Mouse (Mus musculus): Measurements from ENCODE around the gene Pabpc1l. TPM values are rescaled to one million over a fixed set of nuclear protein-coding genes. Genes with fewer than 3 reads are reported as not detected.
"Not testable (repeated sequence)": the region's sequence is repeated elsewhere in the genome, so short reads cannot be mapped to it uniquely, and the experiment has no call there.

The Pabpc1l gene
- polyA plus RNA-seq, 1 experiment from 2014 or later = 2.1 TPM

DNA sequence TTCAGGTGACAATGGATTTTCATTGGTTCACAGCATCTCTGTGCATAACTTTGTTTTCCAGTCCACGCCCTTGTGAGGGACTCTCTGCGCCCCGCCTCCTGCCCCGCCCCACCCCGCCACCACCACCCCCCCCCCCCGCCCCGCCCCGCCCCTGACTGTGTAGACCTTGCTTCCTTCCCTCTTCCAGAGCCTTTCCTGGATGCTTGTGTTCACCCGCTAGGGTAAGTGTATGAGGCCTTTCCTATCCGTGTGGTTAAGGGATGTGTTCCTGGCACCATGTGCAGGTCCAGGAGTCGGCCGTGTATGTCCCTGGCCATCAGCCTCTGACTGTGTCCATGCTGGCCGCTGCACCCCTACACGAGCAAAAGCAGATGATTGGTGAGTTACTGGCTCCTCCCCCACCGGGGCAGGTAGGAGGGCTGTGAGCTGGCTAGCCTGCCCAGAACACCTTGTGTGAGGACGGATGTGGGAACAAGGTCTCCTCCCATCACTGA is 22.0 kb downstream of the Pabpc1l start:
- peak overlapping the region; percentile 53 for H3K9ac ChIP-seq (ENCODE audit: low read depth, low read length)
- H3K9me3 ChIP-seq (ENCODE audit: control insufficient read depth, low read length) = no peaks in the 10 kb centered on the region
- peaks cover 3% of the 10 kb centered on the region; the same call in 1 of the 2 replicates for H3K36me3 ChIP-seq (ENCODE audit: control insufficient read depth, insufficient read depth, low read length)
- no peaks in the 10 kb centered on the region for H3K27me3 ChIP-seq (replicated peaks; ENCODE audit: control insufficient read depth, insufficient read depth, low read length)
- ATAC-seq = peak; percentile 87
- no peak overlapping the region for H3K27ac ChIP-seq (ENCODE audit: low read depth, low read length)
- WGBS = 6% methylated on average over 9 of the region's 16 CpGs
- no peaks in the 10 kb centered on the region for H3K4me1 ChIP-seq (ENCODE audit: control insufficient read depth, insufficient read depth, low read depth, low read length)
- H3K4me3 ChIP-seq (ENCODE audit: low read length) = peak overlapping the region; percentile 33
- H3K4me2 ChIP-seq (ENCODE audit: low read length) = peak overlapping the region; percentile 55

DNA sequence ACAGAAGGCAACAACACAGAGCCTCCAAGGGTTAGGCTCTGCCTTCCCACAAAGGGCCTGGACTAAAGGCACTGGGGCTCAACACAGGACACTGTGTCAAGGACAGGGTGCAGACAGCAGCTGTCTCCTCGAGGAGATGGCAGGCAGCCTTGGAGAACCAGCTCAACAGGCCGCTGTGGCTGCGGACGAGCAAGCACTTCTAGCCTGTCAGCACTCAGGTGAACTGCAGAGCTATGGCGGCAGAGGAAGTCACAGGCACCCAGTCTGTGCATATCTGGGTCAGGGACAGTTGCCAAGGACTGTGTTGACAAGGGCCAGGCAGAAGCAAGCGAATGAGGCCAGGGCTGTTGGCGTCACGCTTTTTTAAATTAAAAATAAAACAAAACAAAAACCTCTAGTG is 28.5 kb downstream of the Pabpc1l start:
- H3K4me2 ChIP-seq (ENCODE audit: low read length) = no peak overlapping the region
- no peak overlapping the region for H3K4me3 ChIP-seq (ENCODE audit: low read length)
- H3K27me3 ChIP-seq (replicated peaks; ENCODE audit: control insufficient read depth, insufficient read depth, low read length) = no peaks in the 10 kb centered on the region
- H3K9ac ChIP-seq (ENCODE audit: low read depth, low read length) = no peak overlapping the region
- H3K4me1 ChIP-seq (ENCODE audit: control insufficient read depth, insufficient read depth, low read depth, low read length) = no peaks in the 10 kb centered on the region
- H3K36me3 ChIP-seq (ENCODE audit: control insufficient read depth, insufficient read depth, low read length) = peaks cover 29% of the 10 kb centered on the region
- H3K27ac ChIP-seq (ENCODE audit: low read depth, low read length) = no peak overlapping the region
- ATAC-seq = no peak
- 88% methylated on average over 8 of the region's 8 CpGs for WGBS
- H3K9me3 ChIP-seq (ENCODE audit: control insufficient read depth, low read length) = no peaks in the 10 kb centered on the region

DNA sequence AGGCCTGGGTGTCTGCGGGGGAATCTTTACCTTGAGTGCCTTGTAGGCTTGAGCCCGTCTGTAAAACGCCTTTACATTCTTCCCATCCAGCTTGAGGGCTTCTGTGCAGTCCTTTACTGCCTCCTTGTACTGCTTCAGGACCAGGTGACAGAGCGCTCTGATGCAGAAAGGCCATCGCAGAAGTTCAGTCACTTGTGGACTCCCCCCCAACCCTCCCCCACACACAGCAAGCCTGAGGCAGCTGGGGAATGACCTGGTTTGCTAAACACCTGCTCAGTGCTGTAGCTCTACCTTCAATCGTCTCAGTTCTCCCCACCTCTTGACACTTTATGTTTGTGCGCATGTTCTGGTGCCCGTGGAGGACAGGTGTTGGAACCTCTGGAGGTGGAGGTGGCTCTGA is 29.4 kb downstream of the Pabpc1l start:
- no peak for ATAC-seq
- Histone ChIP-seq H3K9ac (ENCODE audit: low read depth, low read length) (no peak overlapping the region), H3K4me3 (ENCODE audit: low read length) (no peak overlapping the region), H3K4me2 (ENCODE audit: low read length) (no peak overlapping the region), H3K9me3 (ENCODE audit: control insufficient read depth, low read length) (no peaks in the 10 kb centered on the region), H3K27ac (ENCODE audit: low read depth, low read length) (no peak overlapping the region), H3K4me1 (ENCODE audit: control insufficient read depth, insufficient read depth, low read depth, low read length) (no peaks in the 10 kb centered on the region), H3K27me3 (replicated peaks; ENCODE audit: control insufficient read depth, insufficient read depth, low read length) (no peaks in the 10 kb centered on the region), H3K36me3 (ENCODE audit: control insufficient read depth, insufficient read depth, low read length) (peaks cover 36% of the 10 kb centered on the region)
- WGBS = 95% methylated on average over 8 of the region's 8 CpGs

GRCm38 (mm10) chr2:164059634-164060235 is 34.5 kb downstream of the Pabpc1l start:
- no peak overlapping the region for H3K4me2 ChIP-seq (ENCODE audit: low read length)
- H3K9me3 ChIP-seq (ENCODE audit: control insufficient read depth, low read length) = no peaks in the 10 kb centered on the region
- no peak overlapping the region for H3K9ac ChIP-seq (ENCODE audit: low read depth, low read length)
- H3K36me3 ChIP-seq (ENCODE audit: control insufficient read depth, insufficient read depth, low read length) = peaks cover 41% of the 10 kb centered on the region
- no peak overlapping the region for H3K4me3 ChIP-seq (ENCODE audit: low read length)
- no peaks in the 10 kb centered on the region for H3K4me1 ChIP-seq (ENCODE audit: control insufficient read depth, insufficient read depth, low read depth, low read length)
- no peak for ATAC-seq
- H3K27ac ChIP-seq (ENCODE audit: low read depth, low read length) = no peak overlapping the region
- 95% methylated on average over 8 of the region's 8 CpGs for WGBS
- no peaks in the 10 kb centered on the region for H3K27me3 ChIP-seq (replicated peaks; ENCODE audit: control insufficient read depth, insufficient read depth, low read length)

DNA sequence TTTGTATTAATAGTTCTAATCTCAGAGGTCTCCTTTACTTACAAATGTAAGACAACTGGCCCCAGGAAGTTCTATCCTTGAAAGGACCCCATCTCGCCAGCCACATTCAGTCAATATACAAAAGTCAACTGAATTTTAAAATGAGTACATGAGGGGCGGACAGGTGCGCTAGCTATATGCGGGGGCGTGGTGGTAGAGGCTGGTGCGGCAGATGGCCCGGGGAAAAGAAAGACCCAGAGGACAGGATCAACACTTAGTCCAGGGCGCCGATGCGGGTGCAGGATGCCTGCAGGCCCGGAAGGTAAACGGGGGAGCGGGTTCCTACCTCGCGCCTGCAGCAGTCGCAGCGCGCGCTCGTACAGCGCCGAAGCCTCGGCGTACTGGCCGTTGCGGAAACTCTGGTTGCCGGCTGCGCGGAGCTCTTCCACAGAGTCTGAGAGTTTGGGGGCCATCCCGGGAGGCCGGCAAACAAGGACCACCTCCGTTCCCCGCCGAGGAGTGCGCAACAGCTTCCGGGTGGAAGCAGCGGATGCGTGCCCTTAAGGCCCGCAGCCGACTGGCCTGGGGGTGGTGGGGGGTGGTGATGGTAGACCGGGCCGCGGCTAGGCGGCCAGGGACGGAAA is 45.0 kb downstream of the Pabpc1l start, which contains the start of gene Stk4:
Gene Stk4 (plus strand): TSS at position 181 of the 623 bp plus-strand sequence.
- Histone ChIP-seq H3K27ac (ENCODE audit: low read depth, low read length) (peak within 1 kb of the TSS; percentile 84), H3K36me3 (ENCODE audit: control insufficient read depth, insufficient read depth, low read length) (peaks cover 2% of the 10 kb centered on the region; the same call in 1 of the 2 replicates), H3K27me3 (replicated peaks; ENCODE audit: control insufficient read depth, insufficient read depth, low read length) (no peaks in the 10 kb centered on the region), H3K9ac (ENCODE audit: low read depth, low read length) (peak within 1 kb of the TSS; percentile 94), H3K4me3 (ENCODE audit: low read length) (peak within 1 kb of the TSS; percentile 95), H3K4me1 (ENCODE audit: control insufficient read depth, insufficient read depth, low read depth, low read length) (peaks cover 17% of the 10 kb centered on the region), H3K4me2 (ENCODE audit: low read length) (peak within 1 kb of the TSS; percentile 60), H3K9me3 (ENCODE audit: control insufficient read depth, low read length) (no peaks in the 10 kb centered on the region)
- peak; percentile 43; the same call in 1 of the 2 replicates for ATAC-seq
- WGBS = 1% methylated on average over 45 of the region's 45 CpGs

DNA sequence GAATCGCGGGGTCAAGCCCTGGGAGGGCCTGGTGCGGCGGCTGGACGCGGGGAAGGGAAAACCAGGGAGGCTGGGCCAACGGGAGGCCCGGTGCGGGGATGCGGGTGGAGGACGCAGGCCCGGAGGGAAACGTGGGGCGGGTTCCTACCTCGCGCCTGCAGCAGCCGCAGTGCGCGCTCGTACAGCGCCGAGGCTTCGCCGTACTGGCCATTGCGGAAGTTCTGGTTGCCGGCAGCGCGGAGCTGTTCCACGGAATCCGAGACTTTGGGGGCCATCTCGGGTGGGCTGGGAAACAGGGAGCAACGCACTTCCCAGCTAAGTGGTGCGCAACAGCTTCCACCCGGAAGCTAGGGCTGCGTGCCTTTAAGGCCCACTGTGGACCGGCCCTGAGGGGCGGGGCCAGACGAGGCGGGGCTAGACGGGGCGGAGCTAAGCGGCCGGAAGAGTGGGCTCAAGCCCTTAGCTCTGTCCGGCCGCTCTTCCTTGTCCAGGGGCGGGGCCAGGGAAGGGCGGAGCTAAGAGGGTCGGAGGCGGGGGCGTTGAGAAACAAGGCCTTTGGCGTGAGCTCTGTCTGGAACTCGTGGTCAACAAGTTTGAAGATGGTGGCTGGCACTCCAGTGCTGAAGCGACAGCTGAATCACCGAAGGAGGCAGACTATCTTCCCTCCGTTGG is 45.7 kb downstream of the Pabpc1l start, which contains the start of gene Tomm34:
Gene Tomm34 (minus strand): TSS at position 405 of the 672 bp plus-strand sequence.
- peaks cover 18% of the 10 kb centered on the region for H3K4me1 ChIP-seq (ENCODE audit: control insufficient read depth, insufficient read depth, low read depth, low read length)

GRCm38 (mm10) chr2:164071437-164071820 is 46.2 kb downstream of the Pabpc1l start:
- Histone ChIP-seq H3K4me1 (ENCODE audit: control insufficient read depth, insufficient read depth, low read depth, low read length) (peaks cover 18% of the 10 kb centered on the region), H3K27ac (ENCODE audit: low read depth, low read length) (peak overlapping the region; percentile 84), H3K4me2 (ENCODE audit: low read length) (peak overlapping the region; percentile 60), H3K4me3 (ENCODE audit: low read length) (peak overlapping the region; percentile 95), H3K9ac (ENCODE audit: low read depth, low read length) (peak overlapping the region; percentile 94)
- not testable (repeated sequence) for H3K27me3 ChIP-seq (replicated peaks; ENCODE audit: control insufficient read depth, insufficient read depth, low read length); ATAC-seq; H3K36me3 ChIP-seq (ENCODE audit: control insufficient read depth, insufficient read depth, low read length); H3K9me3 ChIP-seq (ENCODE audit: control insufficient read depth, low read length)
- WGBS = 80% methylated on average over 11 of the region's 11 CpGs

More for the DNA sequence above, 45.7 kb downstream of the Pabpc1l start, which contains the start of gene Tomm34:
- Histone ChIP-seq H3K27me3 (replicated peaks; ENCODE audit: control insufficient read depth, insufficient read depth, low read length) (no peaks in the 10 kb centered on the region), H3K4me3 (ENCODE audit: low read length) (peak within 1 kb of the TSS; percentile 95), H3K9ac (ENCODE audit: low read depth, low read length) (peak within 1 kb of the TSS; percentile 94), H3K36me3 (ENCODE audit: control insufficient read depth, insufficient read depth, low read length) (no peaks in the 10 kb centered on the region), H3K4me2 (ENCODE audit: low read length) (peak within 1 kb of the TSS; percentile 60), H3K27ac (ENCODE audit: low read depth, low read length) (peak within 1 kb of the TSS; percentile 84), H3K9me3 (ENCODE audit: control insufficient read depth, low read length) (no peaks in the 10 kb centered on the region)
- under 1% methylated on average over 50 of the region's 55 CpGs for WGBS
- peak; percentile 96 for ATAC-seq

GRCm38 (mm10) chr2:164072109-164072508 is 46.9 kb downstream of the Pabpc1l start:
- 86% methylated on average over 2 of the region's 2 CpGs for WGBS
- Histone ChIP-seq H3K27me3 (replicated peaks; ENCODE audit: control insufficient read depth, insufficient read depth, low read length) (no peaks in the 10 kb centered on the region), H3K4me1 (ENCODE audit: control insufficient read depth, insufficient read depth, low read depth, low read length) (peaks cover 18% of the 10 kb centered on the region), H3K36me3 (ENCODE audit: control insufficient read depth, insufficient read depth, low read length) (no peaks in the 10 kb centered on the region), H3K27ac (ENCODE audit: low read depth, low read length) (no peak overlapping the region), H3K4me2 (ENCODE audit: low read length) (no peak overlapping the region), H3K9me3 (ENCODE audit: control insufficient read depth, low read length) (no peaks in the 10 kb centered on the region), H3K9ac (ENCODE audit: low read depth, low read length) (no peak overlapping the region), H3K4me3 (ENCODE audit: low read length) (no peak overlapping the region)
- no peak for ATAC-seq

DNA sequence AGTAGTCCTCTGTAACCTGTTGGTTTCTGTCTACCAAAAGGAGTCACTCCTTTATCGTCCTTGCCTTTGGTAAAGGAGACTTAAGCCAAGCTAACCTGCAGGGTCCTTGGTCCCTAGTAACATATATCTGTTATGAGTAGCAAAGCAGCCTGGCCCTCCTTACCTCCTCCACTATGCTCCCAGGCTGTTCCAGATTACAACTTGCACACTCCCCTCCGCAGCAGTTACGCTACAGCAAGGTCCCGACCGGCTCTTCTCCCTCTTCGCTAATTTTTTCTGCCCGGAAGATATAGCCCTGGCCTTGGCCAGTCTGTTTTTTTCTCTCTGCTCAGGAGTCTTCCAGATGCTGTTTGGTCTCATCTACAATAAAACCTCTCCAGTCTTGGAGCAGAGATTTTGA is 47.9 kb downstream of the Pabpc1l start:
- Histone ChIP-seq H3K9ac (ENCODE audit: low read depth, low read length) (no peak overlapping the region), H3K4me2 (ENCODE audit: low read length) (no peak overlapping the region), H3K4me3 (ENCODE audit: low read length) (no peak overlapping the region), H3K4me1 (ENCODE audit: control insufficient read depth, insufficient read depth, low read depth, low read length) (peaks cover 18% of the 10 kb centered on the region), H3K9me3 (ENCODE audit: control insufficient read depth, low read length) (no peaks in the 10 kb centered on the region), H3K27me3 (replicated peaks; ENCODE audit: control insufficient read depth, insufficient read depth, low read length) (no peaks in the 10 kb centered on the region), H3K36me3 (ENCODE audit: control insufficient read depth, insufficient read depth, low read length) (no peaks in the 10 kb centered on the region), H3K27ac (ENCODE audit: low read depth, low read length) (no peak overlapping the region)
- WGBS = 86% methylated on average over 7 of the region's 7 CpGs
- no peak for ATAC-seq

Measured in hindbrain, embryonic 16.5 days (tissue).